Mouse (Mus musculus) heart, embryonic 14.5 days (tissue): ENCODE results near the gene Ipp. TPM values are rescaled to one million over a fixed set of nuclear protein-coding genes. Genes with fewer than 3 reads are reported as not detected.
A peak's percentile ranks its signal among the peaks of the same experiment; 100 is the strongest.

Experiments
- ATAC-seq: fragments of 200-750 bp; cut with Nextera tagmentation; 2 replicates; pipeline ENCODE4 v1.8.0; 2017; ENCODE audit warnings: low read depth, moderate TSS enrichment; ENCODE audit not compliant: insufficient number of reproducible peaks, insufficient read depth, low FRiP score
- H3K27ac ChIP-seq, 2 experiments: fragments of 200-500 bp in 1 of 2; fragments of 300-500 bp in 1 of 2; sonication (generic) in 1 of 2; replicated peaks in 1 of 2; 2 replicates each; pipeline ENCODE4 v1.5.1; 2012 to 2014; ENCODE audit warnings: low read depth in 2 of 2, low read length in 2 of 2, control low read depth in 1 of 2, mild to moderate bottlenecking in 1 of 2, mixed read lengths in 1 of 2; ENCODE audit not compliant: control insufficient read depth in 1 of 2, insufficient read depth in 1 of 2
- H3K27me3 ChIP-seq: fragments of 300-500 bp; sonication (generic); 2 replicates; pipeline ENCODE4 v1.6.1; 2014; ENCODE audit warnings: mild to moderate bottlenecking, low read length, control low read depth; ENCODE audit not compliant: control insufficient read depth, insufficient read depth
- H3K36me3 ChIP-seq: fragments of 300-500 bp; sonication (generic); 2 replicates; pipeline ENCODE4 v1.6.1; 2014; ENCODE audit warnings: mild to moderate bottlenecking, control low read depth, low read length, mixed read lengths; ENCODE audit not compliant: control insufficient read depth, insufficient read depth
- H3K4me1 ChIP-seq, 2 experiments: fragments of 200-500 bp in 1 of 2; fragments of 300-500 bp in 1 of 2; sonication (generic) in 1 of 2; 2 replicates each; pipeline ENCODE4 v1.6.1; 2012 to 2014; ENCODE audit warnings: low read length in 2 of 2, control low read depth in 1 of 2, mixed read lengths in 1 of 2; ENCODE audit not compliant: control insufficient read depth in 2 of 2, insufficient read depth in 2 of 2
- H3K4me2 ChIP-seq: fragments of 300-500 bp; sonication (generic); 2 replicates; pipeline ENCODE4 v1.6.1; 2014; ENCODE audit warnings: mild to moderate bottlenecking, low read length
- H3K4me3 ChIP-seq, 2 experiments: fragments of 200-500 bp in 1 of 2; fragments of 300-500 bp in 1 of 2; sonication (generic) in 1 of 2; 2 replicates each; pipeline ENCODE4 v1.5.1; 2012 to 2014; ENCODE audit warnings: low read length in 2 of 2, mild to moderate bottlenecking in 2 of 2, control low read depth in 1 of 2, low read depth in 1 of 2, moderate library complexity in 1 of 2; ENCODE audit not compliant: control insufficient read depth in 1 of 2, insufficient read depth in 1 of 2
- H3K9ac ChIP-seq: fragments of 300-500 bp; sonication (generic); 2 replicates; pipeline ENCODE4 v1.6.1; 2014; ENCODE audit warnings: mild to moderate bottlenecking, low read length
- H3K9me3 ChIP-seq: fragments of 300-500 bp; sonication (generic); 2 replicates; pipeline ENCODE4 v1.6.1; 2016; ENCODE audit warnings: low read length, control low read depth; ENCODE audit not compliant: control insufficient read depth
- WGBS: fragments of 180-500 bp; shearing (Covaris S2); extraction: QIAGEN DNeasy Blood & Tissue Kit; methylation state at CpG from one replicate; pipeline ENCODE4 v1.1.7; 2014; 5-methylcytosine and 5-hydroxymethylcytosine counted together
- polyA plus RNA-seq: library from polyadenylated mRNA; unstranded; fragments of >200 nt; fragmentation: Nextera tagmentation; extraction: Ambion mirVana; gene quantifications from 2 replicates; pipeline ENCODE4 v1.2.1, GENCODE M21; 2014

Gene Ipp
- polyA plus RNA-seq, 1 experiment from 2014 or later, result 5.7 TPM

GRCm38 (mm10) chr4:116537737-116538136 lies 30.4 kb downstream of the Ipp start:
- H3K4me2 ChIP-seq, result no peak overlapping the region
- no peak for ATAC-seq
- no peak overlapping the region for H3K9ac ChIP-seq
- no peaks in the 10 kb centered on the region for H3K27me3 ChIP-seq
- no peaks in the 10 kb centered on the region for H3K9me3 ChIP-seq
- H3K36me3 ChIP-seq, result peaks cover 17% of the 10 kb centered on the region
- no peaks in the 10 kb centered on the region for H3K4me1 ChIP-seq
- no peak overlapping the region for H3K27ac ChIP-seq
- H3K4me3 ChIP-seq, result no peak overlapping the region
- 89% methylated on average over 3 of the region's 3 CpGs for WGBS

- no peaks in the 10 kb centered on the region; a peak in 1 of 4 replicates for H3K4me1 ChIP-seq
- H3K27me3 ChIP-seq, result no peaks in the 10 kb centered on the region
- H3K9ac ChIP-seq, result no peak overlapping the region
- H3K36me3 ChIP-seq, result peaks cover 23% of the 10 kb centered on the region
- no peak overlapping the region for H3K4me3 ChIP-seq
- no peak overlapping the region for H3K27ac ChIP-seq
- no peak overlapping the region for H3K4me2 ChIP-seq
- no peaks in the 10 kb centered on the region for H3K9me3 ChIP-seq
- no peak for ATAC-seq
- 39% methylated on average over 1 of the region's 1 CpGs for WGBS
These were observed 43.1 kb downstream of the Ipp start for GRCm38 (mm10) chr4:116550432-116550831.

- Histone ChIP-seq H3K27me3 (no peaks in the 10 kb centered on the region), H3K27ac (no peak overlapping the region), H3K9me3 (no peaks in the 10 kb centered on the region), H3K4me3 (no peak overlapping the region), H3K36me3 (peaks cover 23% of the 10 kb centered on the region), H3K4me2 (no peak overlapping the region), H3K9ac (no peak overlapping the region), H3K4me1 (no peaks in the 10 kb centered on the region; a peak in 1 of 4 replicates)
- no peak for ATAC-seq
- 83% methylated on average over 3 of the region's 3 CpGs for WGBS
These were observed 45.7 kb downstream of the Ipp start for GRCm38 (mm10) chr4:116553035-116553434.

GRCm38 (mm10) chr4:116555413-116556300 lies 48.3 kb downstream of the Ipp start, which contains the start of gene Tmem69:
Gene Tmem69, minus strand, starts transcription at chr4:116555936.
- WGBS, result 3% methylated on average over 23 of the region's 23 CpGs
- H3K27ac ChIP-seq, result peak within 1 kb of the TSS; percentile 94 to 99
- peaks cover 0 to 14% of the 10 kb centered on the region in 2 experiments; a peak in 2 of 4 replicates for H3K4me1 ChIP-seq
- peak within 1 kb of the TSS; percentile 97 to 98 for H3K4me3 ChIP-seq
- peaks cover 23% of the 10 kb centered on the region for H3K36me3 ChIP-seq
- ATAC-seq, result no peak
- peak within 1 kb of the TSS; percentile 72 for H3K4me2 ChIP-seq
- no peaks in the 10 kb centered on the region for H3K9me3 ChIP-seq
- no peaks in the 10 kb centered on the region for H3K27me3 ChIP-seq
- H3K9ac ChIP-seq, result peak within 1 kb of the TSS; percentile 96

GRCm38 (mm10) chr4:116556561-116557305 lies 49.4 kb downstream of the Ipp start:
- Histone ChIP-seq H3K9ac (peak overlapping the region; percentile 96), H3K4me3 (peak overlapping the region; percentile 59 to 97), H3K27ac (peak overlapping the region; percentile 94 to 99), H3K4me1 (peaks cover 0 to 14% of the 10 kb centered on the region in 2 experiments; a peak in 2 of 4 replicates), H3K36me3 (peaks cover 25% of the 10 kb centered on the region), H3K27me3 (no peaks in the 10 kb centered on the region), H3K9me3 (no peaks in the 10 kb centered on the region), H3K4me2 (peak overlapping the region; percentile 72)
- peak; percentile 95 for ATAC-seq
- WGBS, result under 1% methylated on average over 28 of the region's 28 CpGs

GRCm38 (mm10) chr4:116557306-116558121 lies 50.2 kb downstream of the Ipp start, which contains the start of gene Gpbp1l1:
Gene Gpbp1l1, plus strand, starts transcription at chr4:116557658.
- no peaks in the 10 kb centered on the region for H3K9me3 ChIP-seq
- H3K4me2 ChIP-seq, result peak within 1 kb of the TSS; percentile 88
- H3K4me3 ChIP-seq, result peak within 1 kb of the TSS; percentile 97 to 100
- H3K27ac ChIP-seq, result peak within 1 kb of the TSS; percentile 99
- ATAC-seq, result peak; percentile 95
- WGBS, result under 1% methylated on average over 71 of the region's 78 CpGs
- H3K9ac ChIP-seq, result peak within 1 kb of the TSS; percentile 96
- no peaks in the 10 kb centered on the region for H3K27me3 ChIP-seq
- H3K36me3 ChIP-seq, result peaks cover 27% of the 10 kb centered on the region
- peaks cover 0 to 14% of the 10 kb centered on the region in 2 experiments; a peak in 2 of 4 replicates for H3K4me1 ChIP-seq
